Mouse (Mus musculus) WW6 (cell line): ENCODE results near the gene Sufu.

Source experiments
- DNase-seq: peaks from one replicate; pipeline ENCODE4 v3.0.0-alpha.2; 2013; ENCODE audit warnings: low read depth, low spot score

Sufu gene

GRCm38 (mm10) chr19:46514387-46514786, 117.7 kb downstream of the Sufu start:
- DNase-seq = no peak

- no peak for DNase-seq
Measured at GRCm38 (mm10) chr19:46515287-46515821, 118.7 kb downstream of the Sufu start.

GRCm38 (mm10) chr19:46516667-46517528, 120.2 kb downstream of the Sufu start:
- DNase-seq = no peak

GRCm38 (mm10) chr19:46517529-46518351, 121.0 kb downstream of the Sufu start:
- DNase-seq = no peak

- DNase-seq = no peak
Measured at GRCm38 (mm10) chr19:46518352-46518787, 121.7 kb downstream of the Sufu start.

GRCm38 (mm10) chr19:46518828-46519621, 122.3 kb downstream of the Sufu start:
- no peak for DNase-seq

- no peak for DNase-seq
Measured at GRCm38 (mm10) chr19:46521698-46522097, 125.0 kb downstream of the Sufu start.

- DNase-seq = no peak
Measured at GRCm38 (mm10) chr19:46522433-46523044, 125.8 kb downstream of the Sufu start.

- no peak for DNase-seq
Measured at GRCm38 (mm10) chr19:46523131-46523479, 126.4 kb downstream of the Sufu start.

GRCm38 (mm10) chr19:46523480-46524151, 126.9 kb downstream of the Sufu start:
- DNase-seq = no peak

GRCm38 (mm10) chr19:46524152-46524544, 127.5 kb downstream of the Sufu start:
- no peak for DNase-seq

- DNase-seq = no peak
Measured at GRCm38 (mm10) chr19:46524601-46525321, 128.1 kb downstream of the Sufu start.

- no peak for DNase-seq
Measured at GRCm38 (mm10) chr19:46525691-46526631, 129.3 kb downstream of the Sufu start.

- no peak for DNase-seq
Measured at GRCm38 (mm10) chr19:46527632-46528528, 131.2 kb downstream of the Sufu start.

GRCm38 (mm10) chr19:46528529-46529213, 132.0 kb downstream of the Sufu start:
- DNase-seq = no peak

GRCm38 (mm10) chr19:46529601-46530448, 133.1 kb downstream of the Sufu start:
- no peak for DNase-seq
